Mouse (Mus musculus) kidney, postnatal 25 days (tissue): ENCODE measurements at regions not wholly inside any gene's neighbourhood (a gene's known extent, or its start where the extent isn't known, plus 50 kb on each side); places are given as distances from the start of the nearest gene placed in this dataset.
A peak's percentile ranks its signal among the peaks of the same experiment; 100 is the strongest.
"Not testable (repeated sequence)": the region's sequence is repeated elsewhere in the genome, so short reads cannot be mapped to it uniquely, and the experiment has no call there.

Source experiments
- DNase-seq, 2 experiments: peaks; one replicate each; pipeline ENCODE4 v3.0.0; 2021; ENCODE audit warnings: mixed read lengths in 2 of 2

- no peak for DNase-seq
These were observed 131.1 kb upstream of the Gm12728 start for GRCm38 (mm10) chr4:105658581-105658980.

GRCm38 (mm10) chr4:105676690-105677089, 113.0 kb upstream of the Gm12728 start:
- DNase-seq, result no peak

- DNase-seq, result no peak
These were observed 99.0 kb upstream of the Gm12728 start for GRCm38 (mm10) chr4:105690716-105691115.

- DNase-seq, result no peak
These were observed 97.3 kb upstream of the Gm12728 start for GRCm38 (mm10) chr4:105692380-105692779.

- DNase-seq, result peak in 1 of 2 experiments; percentile 9
These were observed 93.8 kb upstream of the Gm12728 start for GRCm38 (mm10) chr4:105695895-105696294.

- DNase-seq, result no peak
These were observed 92.5 kb upstream of the Gm12728 start for GRCm38 (mm10) chr4:105697123-105697522.

GRCm38 (mm10) chr4:105702036-105702435, 87.6 kb upstream of the Gm12728 start:
- no peak for DNase-seq

GRCm38 (mm10) chr4:105703408-105703807, 86.3 kb upstream of the Gm12728 start:
- no peak for DNase-seq

GRCm38 (mm10) chr4:105704271-105704670, 85.4 kb upstream of the Gm12728 start:
- DNase-seq, result no peak

GRCm38 (mm10) chr4:105705996-105706395, 83.7 kb upstream of the Gm12728 start:
- no peak for DNase-seq

- DNase-seq, result no peak
These were observed 81.4 kb upstream of the Gm12728 start for GRCm38 (mm10) chr4:105708080-105708796.

- no peak for DNase-seq
These were observed 75.7 kb upstream of the Gm12728 start for GRCm38 (mm10) chr4:105713956-105714355.

- no peak for DNase-seq
These were observed 71.6 kb upstream of the Gm12728 start for GRCm38 (mm10) chr4:105718080-105718479.

GRCm38 (mm10) chr4:105728696-105729095, 61.0 kb upstream of the Gm12728 start:
- no peak for DNase-seq

- DNase-seq, result no peak
These were observed 58.8 kb upstream of the Gm12728 start for GRCm38 (mm10) chr4:105730900-105731299.

GRCm38 (mm10) chr4:105735116-105735515, 54.6 kb upstream of the Gm12728 start:
- DNase-seq, result not testable (repeated sequence)
